In the genomic region with DNA sequence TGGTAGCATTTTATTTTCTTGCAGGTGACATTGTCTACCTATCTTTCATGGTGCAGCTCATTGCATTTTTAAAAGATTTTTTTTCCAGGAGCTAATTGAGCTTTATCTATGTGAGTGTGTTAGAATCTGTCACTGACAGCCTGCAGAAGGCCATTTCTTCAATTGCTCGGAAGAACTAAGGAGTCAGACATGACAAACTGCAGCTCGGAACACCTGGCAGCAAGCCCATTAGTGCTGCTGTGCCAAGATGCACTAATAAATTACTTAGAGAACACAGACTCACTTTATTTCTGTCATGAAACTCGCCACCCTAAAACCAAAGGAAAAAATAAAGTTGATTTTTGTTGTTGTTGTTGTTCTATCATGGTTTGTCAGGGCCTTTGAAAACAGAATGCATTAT, we compare ENCODE assay signal across 9 mouse cellular contexts.
DNase-seq lines count a peak whose midpoint lies in the region; ATAC-seq lines count a peak whose summit lies in the region.
"Had no signal": no experiment of that assay in that cellular context is flagged by ENCODE, and none has a peak within 500 bp of the region (broad histone marks: within the 10 kb centered on the region; RNA-seq: fewer than 3 reads in every experiment).

No protein-coding gene starts in this region.

- WGBS in forebrain, embryonic 14.5 days: 27% methylated on average over 3 of the region's 3 CpGs
- WGBS in forebrain, embryonic 12.5 days: 72% methylated on average over 3 of the region's 3 CpGs
- 78% methylated on average over 3 of the region's 3 CpGs for WGBS in midbrain, embryonic 13.5 days
- WGBS in midbrain, embryonic 10.5 days: 94% methylated on average over 3 of the region's 3 CpGs

- DNase-seq in forebrain, embryonic 14.5 days (ENCODE audit: low spot score): peak; percentile 80
- no peak for DNase-seq in midbrain, embryonic 10.5 days (ENCODE audit: low spot score)
- peak; percentile 64 to 67 for DNase-seq in heart, postnatal 10 days
- DNase-seq in lung, postnatal 25 days (ENCODE audit: low spot score): peak; percentile 16
- DNase-seq in yolk sac, embryonic 10.5 days (ENCODE audit: low spot score): no peak

- no peaks in the 10 kb centered on the region for H3K9me3 ChIP-seq in forebrain, embryonic 14.5 days (replicated peaks; ENCODE audit: control insufficient read depth, low read length)
- no peaks in the 10 kb centered on the region for H3K9me3 ChIP-seq in forebrain, embryonic 12.5 days
- H3K9me3 ChIP-seq in midbrain, embryonic 13.5 days: no peaks in the 10 kb centered on the region
- H3K9me3 ChIP-seq in midbrain, embryonic 10.5 days (replicated peaks): no peaks in the 10 kb centered on the region
- H3K9me3 ChIP-seq: limb, embryonic 12.5 days had no signal

- H3K27me3 ChIP-seq in forebrain, embryonic 14.5 days (replicated peaks; ENCODE audit: control insufficient read depth, insufficient read depth, low read length): no peaks in the 10 kb centered on the region
- H3K27me3 ChIP-seq in forebrain, embryonic 12.5 days: no peaks in the 10 kb centered on the region
- H3K27me3 ChIP-seq in midbrain, embryonic 13.5 days: no peaks in the 10 kb centered on the region
- no peaks in the 10 kb centered on the region for H3K27me3 ChIP-seq in midbrain, embryonic 10.5 days (ENCODE audit: low read depth, poor library complexity, severe bottlenecking)
- H3K27me3 ChIP-seq: limb, embryonic 12.5 days had no signal

- intact Hi-C loops in heart, postnatal 10 days (cut with DNase I): no loop called here

- ATAC-seq in forebrain, embryonic 14.5 days: peak; percentile 79
- ATAC-seq in forebrain, embryonic 12.5 days (ENCODE audit: low FRiP score): no peak
- 0 out of 2 replicates have a peak, but pooled peaks have one; percentile 40 for ATAC-seq in midbrain, embryonic 13.5 days
- no peak for ATAC-seq in megakaryocyte, adult 5-6 weeks (ENCODE audit: poor library complexity, severe bottlenecking)

- H3K27ac ChIP-seq in forebrain, embryonic 14.5 days (ENCODE audit: low read depth, low read length): no peak overlapping the region
- H3K27ac ChIP-seq in forebrain, embryonic 12.5 days: no peak overlapping the region
- H3K27ac ChIP-seq in midbrain, embryonic 13.5 days: no peak overlapping the region
- no peak overlapping the region for H3K27ac ChIP-seq in midbrain, embryonic 10.5 days (replicated peaks)
- H3K27ac ChIP-seq: limb, embryonic 12.5 days had no signal

- no peaks in the 10 kb centered on the region for H3K36me3 ChIP-seq in forebrain, embryonic 14.5 days (ENCODE audit: control insufficient read depth, insufficient read depth, low read length)
- no peaks in the 10 kb centered on the region for H3K36me3 ChIP-seq in forebrain, embryonic 12.5 days (replicated peaks)
- no peaks in the 10 kb centered on the region for H3K36me3 ChIP-seq in midbrain, embryonic 13.5 days
- no peaks in the 10 kb centered on the region for H3K36me3 ChIP-seq in midbrain, embryonic 10.5 days
- H3K36me3 ChIP-seq: limb, embryonic 12.5 days had no signal

- H3K9ac ChIP-seq in forebrain, embryonic 14.5 days (ENCODE audit: low read length): no peak overlapping the region
- no peak overlapping the region for H3K9ac ChIP-seq in forebrain, embryonic 12.5 days
- no peak overlapping the region for H3K9ac ChIP-seq in midbrain, embryonic 13.5 days (replicated peaks)
- H3K9ac ChIP-seq: limb, embryonic 12.5 days had no signal

- H3K4me2 ChIP-seq in forebrain, embryonic 14.5 days (ENCODE audit: low read length): no peak overlapping the region
- H3K4me2 ChIP-seq in forebrain, embryonic 12.5 days: no peak overlapping the region
- no peak overlapping the region for H3K4me2 ChIP-seq in midbrain, embryonic 13.5 days (replicated peaks)
- H3K4me2 ChIP-seq: limb, embryonic 12.5 days had no signal

- H3K4me3 ChIP-seq in forebrain, embryonic 14.5 days (ENCODE audit: low read depth, low read length): no peak overlapping the region
- H3K4me3 ChIP-seq in forebrain, embryonic 12.5 days (replicated peaks): no peak overlapping the region
- H3K4me3 ChIP-seq in midbrain, embryonic 13.5 days (replicated peaks): no peak overlapping the region
- no peak overlapping the region for H3K4me3 ChIP-seq in midbrain, embryonic 10.5 days
- H3K4me3 ChIP-seq: limb, embryonic 12.5 days had no signal

- H3K4me1 ChIP-seq in forebrain, embryonic 14.5 days (ENCODE audit: control insufficient read depth, insufficient read depth, low read length): peaks cover 4% of the 10 kb centered on the region; the same call in 1 of the 2 replicates
- no peaks in the 10 kb centered on the region for H3K4me1 ChIP-seq in forebrain, embryonic 12.5 days
- H3K4me1 ChIP-seq in midbrain, embryonic 13.5 days (replicated peaks): no peaks in the 10 kb centered on the region
- peaks cover 4% of the 10 kb centered on the region for H3K4me1 ChIP-seq in midbrain, embryonic 10.5 days
- H3K4me1 ChIP-seq: limb, embryonic 12.5 days had no signal

Comparison
In these comparisons a context has a peak if more than half of its experiments do, and no peak if none do; other contexts are left out.
1. ATAC-seq: peak in forebrain, embryonic 14.5 days (single experiment) and midbrain, embryonic 13.5 days (single experiment); none in forebrain, embryonic 12.5 days (single experiment) and megakaryocyte, adult 5-6 weeks (single experiment).
2. DNase-seq: peak in forebrain, embryonic 14.5 days (single experiment), heart, postnatal 10 days (2 of 2) and lung, postnatal 25 days (single experiment); none in midbrain, embryonic 10.5 days (single experiment) and yolk sac, embryonic 10.5 days (single experiment).